Mouse (Mus musculus) midbrain, embryonic 12.5 days (tissue): ENCODE results near the gene Cand1. TPM values are rescaled to one million over a fixed set of nuclear protein-coding genes. Genes with fewer than 3 reads are reported as not detected.

Experiments
- ATAC-seq: fragments of 200-750 bp; cut with Nextera tagmentation; 2 replicates; pipeline ENCODE4 v1.8.0; 2017; ENCODE audit warnings: low read depth, moderate TSS enrichment, moderate library complexity; ENCODE audit not compliant: low FRiP score
- H3K27ac ChIP-seq: fragments of 300-500 bp; sonication (generic); replicated peaks from 2 replicates; pipeline ENCODE4 v1.5.1; 2016; ENCODE audit warnings: mild to moderate bottlenecking
- H3K27me3 ChIP-seq: fragments of 300-500 bp; sonication (generic); 2 replicates; pipeline ENCODE4 v1.6.1; 2016; ENCODE audit warnings: mild to moderate bottlenecking
- H3K36me3 ChIP-seq: fragments of 300-500 bp; sonication (generic); 2 replicates; pipeline ENCODE4 v1.6.1; 2016
- H3K4me1 ChIP-seq: fragments of 300-500 bp; sonication (generic); 2 replicates; pipeline ENCODE4 v1.6.1; 2016
- H3K4me2 ChIP-seq: fragments of 300-500 bp; sonication (generic); replicated peaks from 2 replicates; pipeline ENCODE4 v1.6.1; 2016; ENCODE audit warnings: mild to moderate bottlenecking, moderate library complexity
- H3K4me3 ChIP-seq: fragments of 300-500 bp; sonication (generic); 2 replicates; pipeline ENCODE4 v1.5.1; 2016; ENCODE audit warnings: mild to moderate bottlenecking
- H3K9ac ChIP-seq: fragments of 300-500 bp; sonication (generic); replicated peaks from 2 replicates; pipeline ENCODE4 v1.6.1; 2016; ENCODE audit warnings: mild to moderate bottlenecking, moderate library complexity
- H3K9me3 ChIP-seq: fragments of 300-500 bp; sonication (generic); 2 replicates; pipeline ENCODE4 v1.6.1; 2016; ENCODE audit warnings: mild to moderate bottlenecking
- WGBS: fragments of 180-500 bp; shearing (Covaris S2); methylation state at CpG from one replicate; pipeline ENCODE4 v1.1.7; 2016; 5-methylcytosine and 5-hydroxymethylcytosine counted together
- polyA plus RNA-seq: library from polyadenylated mRNA; unstranded; fragments of >200 nt; fragmentation: Nextera tagmentation; extraction: Ambion mirVana; gene quantifications from 2 replicates; pipeline ENCODE4 v1.2.1, GENCODE M21; 2016

Cand1 gene
- polyA plus RNA-seq, 1 experiment from 2014 or later = 100 TPM

DNA sequence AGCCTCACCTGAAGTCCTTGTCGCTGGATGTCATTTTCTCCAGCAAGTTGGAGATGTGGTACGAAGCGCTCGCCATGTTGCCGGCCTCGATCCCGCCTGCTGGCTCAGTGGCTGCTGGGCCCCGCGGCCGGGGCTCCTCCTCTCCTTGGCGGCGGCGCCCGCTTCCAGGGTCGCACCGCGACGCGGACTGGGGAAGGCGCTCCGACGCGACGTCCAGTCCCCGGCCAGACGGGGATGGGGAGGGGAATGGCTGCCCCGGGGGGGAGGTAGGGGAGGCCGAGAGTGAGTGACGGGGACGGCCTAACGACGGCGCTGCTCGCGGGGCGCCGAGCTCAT lies 254 bp downstream of the Cand1 start:
- Histone ChIP-seq H3K27ac (peak overlapping the region; percentile 99), H3K4me1 (peaks cover 22% of the 10 kb centered on the region), H3K4me3 (peak overlapping the region; percentile 92), H3K4me2 (peak overlapping the region; percentile 79), H3K9me3 (no peaks in the 10 kb centered on the region), H3K9ac (peak overlapping the region; percentile 98), H3K27me3 (no peaks in the 10 kb centered on the region), H3K36me3 (peaks cover 12% of the 10 kb centered on the region)
- under 1% methylated on average over 27 of the region's 37 CpGs for WGBS
- no peak for ATAC-seq

GRCm38 (mm10) chr10:119238985-119239631 lies 747 bp downstream of the Cand1 start:
- peaks cover 12% of the 10 kb centered on the region for H3K36me3 ChIP-seq
- peak overlapping the region; percentile 98 for H3K9ac ChIP-seq
- ATAC-seq = peak; percentile 25
- H3K27ac ChIP-seq = peak overlapping the region; percentile 99
- no peaks in the 10 kb centered on the region for H3K9me3 ChIP-seq
- peaks cover 22% of the 10 kb centered on the region for H3K4me1 ChIP-seq
- WGBS = under 1% methylated on average over 53 of the region's 54 CpGs
- peak overlapping the region; percentile 79 for H3K4me2 ChIP-seq
- no peaks in the 10 kb centered on the region for H3K27me3 ChIP-seq
- peak overlapping the region; percentile 92 for H3K4me3 ChIP-seq

GRCm38 (mm10) chr10:119231526-119231925 lies 8.3 kb downstream of the Cand1 start:
- Histone ChIP-seq H3K9ac (no peak overlapping the region), H3K27me3 (no peaks in the 10 kb centered on the region), H3K4me3 (no peak overlapping the region), H3K36me3 (peaks cover 13% of the 10 kb centered on the region), H3K4me1 (peaks cover 20% of the 10 kb centered on the region; the same call in 1 of the 2 replicates), H3K27ac (no peak overlapping the region), H3K9me3 (no peaks in the 10 kb centered on the region), H3K4me2 (no peak overlapping the region)
- WGBS = 93% methylated on average over 5 of the region's 5 CpGs
- no peak for ATAC-seq

GRCm38 (mm10) chr10:119230703-119231102 lies 9.2 kb downstream of the Cand1 start:
- Histone ChIP-seq H3K27me3 (no peaks in the 10 kb centered on the region), H3K4me2 (no peak overlapping the region), H3K9ac (no peak overlapping the region), H3K4me1 (peaks cover 20% of the 10 kb centered on the region; the same call in 1 of the 2 replicates), H3K27ac (no peak overlapping the region), H3K9me3 (no peaks in the 10 kb centered on the region), H3K4me3 (no peak overlapping the region), H3K36me3 (peaks cover 17% of the 10 kb centered on the region)
- WGBS = 91% methylated on average over 4 of the region's 4 CpGs
- ATAC-seq = no peak

DNA sequence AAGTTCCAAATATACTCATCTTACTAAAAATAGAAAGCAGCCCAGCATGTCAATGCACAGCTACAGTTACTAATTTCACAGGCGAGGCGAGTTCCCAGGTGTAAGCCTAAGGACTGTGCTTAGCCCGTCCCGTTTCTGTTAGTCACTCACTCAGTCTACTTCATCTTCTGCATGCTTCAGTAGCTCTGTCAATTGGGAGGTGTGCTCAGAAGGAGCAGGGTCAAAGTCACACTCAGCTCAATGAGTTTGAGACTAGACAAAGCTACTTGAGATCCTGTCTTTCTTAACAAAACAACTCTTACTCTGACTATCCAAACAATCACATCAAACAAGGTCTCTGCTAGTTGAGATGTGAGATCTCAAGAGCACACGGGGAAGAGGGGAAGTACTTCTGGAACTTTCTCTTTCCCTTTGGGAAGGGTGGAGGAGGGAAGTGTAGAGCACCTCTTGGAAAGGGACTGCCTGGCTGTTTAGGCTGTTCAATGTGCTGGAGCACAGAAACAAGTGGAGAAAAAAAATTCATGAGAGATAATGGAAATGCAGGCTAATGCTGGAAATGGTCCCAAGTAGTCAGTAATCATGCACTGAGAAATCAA lies 9.7 kb downstream of the Cand1 start:
- no peak for ATAC-seq
- Histone ChIP-seq H3K9me3 (no peaks in the 10 kb centered on the region), H3K9ac (no peak overlapping the region), H3K27me3 (no peaks in the 10 kb centered on the region), H3K36me3 (peaks cover 18% of the 10 kb centered on the region), H3K4me3 (no peak overlapping the region), H3K4me1 (peaks cover 20% of the 10 kb centered on the region; the same call in 1 of the 2 replicates), H3K27ac (no peak overlapping the region), H3K4me2 (no peak overlapping the region)
- 70% methylated on average over 5 of the region's 5 CpGs for WGBS

DNA sequence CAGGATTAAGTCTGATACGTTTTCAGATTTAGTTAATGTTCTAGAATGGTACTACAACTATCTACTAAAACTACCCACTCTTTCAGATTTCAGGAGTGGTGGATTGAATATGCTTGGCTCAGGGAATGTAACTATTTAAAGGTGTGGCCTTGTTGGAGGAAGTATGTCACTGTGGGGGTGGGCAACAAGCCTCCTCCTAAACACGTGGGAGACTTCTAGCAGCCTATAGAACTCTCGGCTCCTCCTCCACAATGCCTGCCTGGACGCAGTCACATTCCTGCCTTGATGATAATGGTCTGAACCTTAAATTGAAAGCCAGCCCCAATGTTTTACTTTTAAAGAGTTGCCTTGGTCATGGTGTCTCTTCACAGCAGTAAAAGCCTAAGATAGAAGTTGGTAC lies 16.2 kb downstream of the Cand1 start:
- Histone ChIP-seq H3K9ac (no peak overlapping the region), H3K27ac (no peak overlapping the region), H3K27me3 (no peaks in the 10 kb centered on the region), H3K36me3 (peaks cover 27% of the 10 kb centered on the region), H3K9me3 (no peaks in the 10 kb centered on the region), H3K4me2 (no peak overlapping the region), H3K4me3 (no peak overlapping the region), H3K4me1 (peaks cover 8% of the 10 kb centered on the region; the same call in 1 of the 2 replicates)
- ATAC-seq = no peak
- WGBS = 81% methylated on average over 4 of the region's 4 CpGs

GRCm38 (mm10) chr10:119221631-119222030 lies 18.2 kb downstream of the Cand1 start:
- Histone ChIP-seq H3K4me3 (no peak overlapping the region), H3K9me3 (no peaks in the 10 kb centered on the region), H3K4me2 (no peak overlapping the region), H3K27ac (peak overlapping the region; percentile 15; the same call in 1 of the 2 replicates), H3K4me1 (peaks cover 8% of the 10 kb centered on the region; the same call in 1 of the 2 replicates), H3K36me3 (peaks cover 46% of the 10 kb centered on the region), H3K9ac (no peak overlapping the region), H3K27me3 (no peaks in the 10 kb centered on the region)
- WGBS = 60% methylated on average over 5 of the region's 5 CpGs
- ATAC-seq = no peak; the same call in 1 of the 2 replicates

GRCm38 (mm10) chr10:119219415-119219814 lies 20.4 kb downstream of the Cand1 start:
- H3K4me1 ChIP-seq = peaks cover 8% of the 10 kb centered on the region; the same call in 1 of the 2 replicates
- H3K27ac ChIP-seq = no peak overlapping the region
- H3K4me3 ChIP-seq = no peak overlapping the region
- peaks cover 45% of the 10 kb centered on the region for H3K36me3 ChIP-seq
- no peak overlapping the region for H3K4me2 ChIP-seq
- WGBS = 81% methylated on average over 11 of the region's 11 CpGs
- no peak for ATAC-seq
- no peaks in the 10 kb centered on the region for H3K9me3 ChIP-seq
- H3K27me3 ChIP-seq = no peaks in the 10 kb centered on the region
- H3K9ac ChIP-seq = no peak overlapping the region

- no peak for ATAC-seq
- H3K4me2 ChIP-seq = no peak overlapping the region
- H3K9ac ChIP-seq = no peak overlapping the region
Measured at GRCm38 (mm10) chr10:119218274-119219080, 21.4 kb downstream of the Cand1 start.

GRCm38 (mm10) chr10:119212443-119212842 lies 27.4 kb downstream of the Cand1 start:
- no peak for ATAC-seq

More at GRCm38 (mm10) chr10:119218274-119219080, 21.4 kb downstream of the Cand1 start:
- peaks cover 8% of the 10 kb centered on the region; the same call in 1 of the 2 replicates for H3K4me1 ChIP-seq
- H3K4me3 ChIP-seq = no peak overlapping the region
- no peaks in the 10 kb centered on the region for H3K9me3 ChIP-seq
- H3K27me3 ChIP-seq = no peaks in the 10 kb centered on the region
- peaks cover 50% of the 10 kb centered on the region for H3K36me3 ChIP-seq
- WGBS = 95% methylated on average over 15 of the region's 15 CpGs
- H3K27ac ChIP-seq = no peak overlapping the region

GRCm38 (mm10) chr10:119211251-119211650 lies 28.6 kb downstream of the Cand1 start:
- Histone ChIP-seq H3K9ac (no peak overlapping the region), H3K36me3 (peaks cover 87% of the 10 kb centered on the region), H3K4me3 (no peak overlapping the region), H3K9me3 (no peaks in the 10 kb centered on the region), H3K4me2 (no peak overlapping the region), H3K27ac (no peak overlapping the region), H3K4me1 (no peaks in the 10 kb centered on the region), H3K27me3 (no peaks in the 10 kb centered on the region)
- ATAC-seq = no peak
- WGBS = 93% methylated on average over 11 of the region's 11 CpGs

More at GRCm38 (mm10) chr10:119212443-119212842, 27.4 kb downstream of the Cand1 start:
- Histone ChIP-seq H3K36me3 (peaks cover 89% of the 10 kb centered on the region), H3K4me2 (no peak overlapping the region), H3K9me3 (no peaks in the 10 kb centered on the region), H3K4me1 (no peaks in the 10 kb centered on the region), H3K4me3 (no peak overlapping the region), H3K27ac (no peak overlapping the region), H3K27me3 (no peaks in the 10 kb centered on the region), H3K9ac (no peak overlapping the region)
- 92% methylated on average over 5 of the region's 5 CpGs for WGBS
